Comparison of ENCODE assay signal across 8 mouse cellular contexts in genomic region chr8:79650158-79650814, GRCm38 (mm10). TPM values are rescaled to one million over a fixed set of nuclear protein-coding genes. Genes with fewer than 3 reads are reported as not detected.
DNase-seq lines count a peak whose midpoint lies in the region; ATAC-seq and TF ChIP-seq lines count a peak whose summit lies in the region.

No protein-coding gene starts in this region.

- TF ChIP-seq POLR2A in brain, embryonic 14.5 days (IDR thresholded peaks at IDR 0.05; ENCODE audit: borderline replicate concordance, extremely low read depth, insufficient read depth, insufficient read length, poor library complexity, severe bottlenecking) = no peak

- H3K9ac ChIP-seq in intestine, postnatal 0 days (ENCODE audit: low read depth, low read length) = no peak overlapping the region
- no peak overlapping the region for H3K9ac ChIP-seq in intestine, embryonic 16.5 days (ENCODE audit: low read depth, low read length)

- H3K27ac ChIP-seq in intestine, postnatal 0 days (ENCODE audit: low read depth, low read length) = no peak overlapping the region
- no peak overlapping the region for H3K27ac ChIP-seq in intestine, embryonic 16.5 days (ENCODE audit: low read length)

- H3K36me3 ChIP-seq in intestine, postnatal 0 days (ENCODE audit: control insufficient read depth, insufficient read depth) = peaks cover 14% of the 10 kb centered on the region
- H3K36me3 ChIP-seq in intestine, embryonic 16.5 days (ENCODE audit: control insufficient read depth, insufficient read depth, low read length) = peaks cover 6% of the 10 kb centered on the region; the same call in 1 of the 2 replicates

- intact Hi-C loops in gastrocnemius, postnatal 36 days (cut with DNase I) = no loop called here

- TF ChIP-seq CTCF in intestine, postnatal 0 days (IDR thresholded peaks at IDR 0.05; ENCODE audit: low read depth) = peak; percentile 71
- TF ChIP-seq CTCF in brain, embryonic 14.5 days (IDR thresholded peaks at IDR 0.05; ENCODE audit: borderline replicate concordance, extremely low read depth, insufficient read depth, insufficient read length) = peak; percentile 43; the same call in 1 of the 2 replicates

- WGBS in intestine, postnatal 0 days = 76% methylated on average over 1 of the region's 1 CpGs
- WGBS in intestine, embryonic 16.5 days = 85% methylated on average over 1 of the region's 1 CpGs

- H3K4me2 ChIP-seq in intestine, postnatal 0 days (replicated peaks; ENCODE audit: low read depth) = no peak overlapping the region
- no peak overlapping the region for H3K4me2 ChIP-seq in intestine, embryonic 16.5 days (ENCODE audit: low read depth, low read length)

- no peaks in the 10 kb centered on the region for H3K27me3 ChIP-seq in intestine, postnatal 0 days (replicated peaks; ENCODE audit: control insufficient read depth, insufficient read depth, low read length)
- H3K27me3 ChIP-seq in intestine, embryonic 16.5 days (replicated peaks; ENCODE audit: control insufficient read depth, insufficient read depth, low read length) = no peaks in the 10 kb centered on the region

- DNase-seq in CD4-positive, CD25-positive, alpha-beta regulatory T cell, adult 2 months (ENCODE audit: low read depth, low spot score) = peak; percentile 73
- peak; percentile 20 for DNase-seq in brain, embryonic 14.5 days (ENCODE audit: low read depth)
- DNase-seq in gastrocnemius, postnatal 36 days = no peak
- no peak for DNase-seq in heart, adult 11 months
- DNase-seq in left cerebral cortex, adult 9 months (ENCODE audit: low spot score in 2 of 2) = no peak

- no peaks in the 10 kb centered on the region for H3K4me1 ChIP-seq in intestine, postnatal 0 days (replicated peaks; ENCODE audit: control insufficient read depth, insufficient read depth, low read length)
- no peaks in the 10 kb centered on the region; the same call in 1 of the 2 replicates for H3K4me1 ChIP-seq in intestine, embryonic 16.5 days (ENCODE audit: control insufficient read depth, insufficient read depth, low read length)

- ATAC-seq in intestine, postnatal 0 days = no peak
- no peak for ATAC-seq in intestine, embryonic 16.5 days
- peak; percentile 82 for ATAC-seq in megakaryocyte, adult 5-6 weeks (ENCODE audit: poor library complexity, severe bottlenecking)

- no peak overlapping the region for H3K4me3 ChIP-seq in intestine, postnatal 0 days (ENCODE audit: low read depth, low read length)
- no peak overlapping the region for H3K4me3 ChIP-seq in intestine, embryonic 16.5 days (ENCODE audit: low read length)

- H3K9me3 ChIP-seq in intestine, postnatal 0 days (ENCODE audit: control insufficient read depth) = no peaks in the 10 kb centered on the region
- H3K9me3 ChIP-seq in intestine, embryonic 16.5 days (ENCODE audit: control insufficient read depth, low read length) = no peaks in the 10 kb centered on the region

RNA-seq across cellular contexts. Expression of gene Otud4, which starts 10.9 kb away (rescaled TPM):
- 6.0 and 6.3 TPM in 2 replicates for polyA plus RNA-seq in intestine, postnatal 0 days (2015; fragmentation: Nextera tagmentation; extraction: Ambion mirVana)
- 8.4 and 8.6 TPM in 2 replicates for polyA plus RNA-seq in intestine, embryonic 16.5 days (2015; fragmentation: Nextera tagmentation; extraction: Ambion mirVana)
- polyA plus RNA-seq in brain, embryonic 14.5 days (2012; rRNA removed) = 27.1 and 28.9 TPM in 2 replicates
- total RNA-seq in megakaryocyte, adult 5-6 weeks (2015) = 29.2 and 38.7 TPM in 2 replicates
- total RNA-seq in megakaryocyte, adult 5-6 weeks (2017) = 31.4 and 36.5 TPM in 2 replicates
- total RNA-seq in gastrocnemius, postnatal 36 days (2021) = 10 to 100 TPM; 46.9 to 49.7 TPM

Comparison
In these comparisons a context has a peak if more than half of its experiments do, and no peak if none do; other contexts are left out.
1. DNase-seq: peak in CD4-positive, CD25-positive, alpha-beta regulatory T cell, adult 2 months (single experiment) and brain, embryonic 14.5 days (single experiment); none in gastrocnemius, postnatal 36 days (0 of 2), heart, adult 11 months (single experiment) and left cerebral cortex, adult 9 months (0 of 2).